Mouse (Mus musculus): ENCODE results near the gene Dhx15.
"Not testable (repeated sequence)": the region's sequence is repeated elsewhere in the genome, so short reads cannot be mapped to it uniquely, and the experiment has no call there.

Dhx15 gene

DNA sequence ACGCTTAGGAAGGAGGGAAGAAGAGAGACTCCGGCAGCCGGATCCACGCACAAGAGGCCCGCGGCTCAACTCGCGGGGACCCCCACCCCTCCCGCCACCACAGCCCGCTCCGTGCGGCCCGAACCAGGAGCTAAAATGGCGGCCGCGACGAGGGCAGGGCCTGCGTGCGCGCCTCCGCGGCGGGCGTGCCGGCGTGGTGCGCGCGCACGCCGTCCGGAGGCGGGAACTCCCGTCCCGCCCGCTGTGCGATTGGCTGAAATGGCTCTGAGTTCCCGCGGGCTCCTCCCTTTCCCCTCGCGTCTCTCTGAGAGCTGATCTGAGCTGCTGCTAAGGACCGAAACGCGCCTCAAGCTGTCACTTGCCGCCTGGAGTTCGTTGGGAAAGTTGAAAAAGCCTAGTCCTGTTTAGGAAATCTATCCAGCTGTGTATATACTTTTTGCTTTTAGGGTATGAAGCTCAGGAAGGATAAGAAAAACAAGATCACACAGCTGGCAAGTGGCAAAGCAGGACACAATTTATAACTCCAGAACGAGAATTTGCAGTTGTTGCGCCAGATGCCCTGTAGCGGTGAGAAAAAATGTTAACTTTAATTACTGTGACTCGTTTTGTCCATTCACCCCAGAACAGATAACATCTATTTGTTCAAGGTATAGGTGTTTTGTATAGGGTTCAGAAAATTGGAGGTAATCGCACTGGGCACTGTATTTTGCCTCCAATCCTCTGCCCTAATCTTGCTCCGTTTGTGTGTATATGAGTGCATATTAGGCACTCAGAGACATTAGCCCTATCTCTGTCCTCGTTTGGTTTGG lies at the start of gene Dhx15:
Dhx15 (minus strand) TSS at position 144 of the 809 bp plus-strand sequence.
- DNase-seq, result peak; percentile 95

- no peak for DNase-seq
These were observed 48.6 kb upstream of the Dhx15 start for GRCm38 (mm10) chr5:52238877-52239276.

DNA sequence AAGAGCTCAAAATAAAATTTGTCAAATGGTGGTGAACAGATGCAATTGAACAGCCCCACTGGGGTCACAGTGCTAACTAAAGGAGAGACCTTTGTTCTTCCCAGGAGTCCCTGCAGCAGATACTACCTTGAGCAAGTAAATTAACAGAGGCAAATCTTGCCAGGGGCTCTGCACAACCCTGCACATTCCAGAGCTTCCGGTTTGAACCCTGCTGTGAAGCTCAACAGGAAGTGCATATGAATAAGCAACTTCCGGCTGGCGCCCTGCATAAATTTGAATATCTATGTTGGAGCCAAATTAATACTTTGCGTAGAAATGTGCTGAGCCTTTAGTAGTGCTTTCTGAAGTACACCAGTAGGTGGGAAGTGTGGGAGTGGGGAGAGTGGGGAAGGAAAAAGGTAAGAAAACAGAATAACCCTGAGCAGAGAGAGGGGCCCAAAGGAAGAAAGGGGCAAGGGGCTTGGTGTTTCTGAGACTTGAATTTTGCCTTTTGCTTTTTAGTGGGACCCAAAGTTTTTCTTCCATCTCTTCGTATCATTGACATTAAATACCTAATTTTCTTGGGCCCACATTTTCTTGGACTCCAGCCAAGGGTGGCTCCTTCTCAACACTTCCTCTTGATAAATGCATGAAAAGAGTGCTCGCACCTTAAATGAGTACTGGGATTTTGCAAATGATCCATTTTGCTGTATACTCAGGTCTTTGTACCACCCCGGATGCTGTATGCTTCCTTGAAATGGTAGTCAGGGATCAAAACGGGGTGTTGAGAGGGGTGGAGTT lies 47.8 kb upstream of the Dhx15 start:
- no peak for DNase-seq

GRCm38 (mm10) chr5:52236585-52236984 lies 46.3 kb upstream of the Dhx15 start:
- not testable (repeated sequence) for DNase-seq

DNA sequence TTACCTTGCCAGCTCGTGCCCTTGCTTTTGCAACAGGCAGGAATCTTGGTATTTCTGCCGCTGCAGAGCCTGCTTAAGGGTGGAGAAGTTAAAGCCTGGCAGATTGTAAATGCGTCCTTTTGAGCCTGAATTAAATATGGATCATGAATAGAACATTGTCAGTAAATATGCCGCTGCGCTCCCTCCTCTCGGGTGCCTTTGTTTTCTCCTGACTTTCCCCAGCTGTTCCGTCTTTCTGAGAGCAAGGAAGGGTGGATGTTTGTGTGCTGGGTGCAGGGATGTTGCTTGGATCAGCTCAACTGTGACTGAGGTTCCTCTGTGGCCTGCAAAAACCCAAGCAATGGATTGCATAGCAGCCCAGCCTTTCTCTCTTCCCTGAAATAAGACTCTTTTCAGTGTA lies 44.3 kb upstream of the Dhx15 start:
- no peak for DNase-seq

GRCm38 (mm10) chr5:52233891-52234290 lies 43.6 kb upstream of the Dhx15 start:
- DNase-seq, result no peak

DNA sequence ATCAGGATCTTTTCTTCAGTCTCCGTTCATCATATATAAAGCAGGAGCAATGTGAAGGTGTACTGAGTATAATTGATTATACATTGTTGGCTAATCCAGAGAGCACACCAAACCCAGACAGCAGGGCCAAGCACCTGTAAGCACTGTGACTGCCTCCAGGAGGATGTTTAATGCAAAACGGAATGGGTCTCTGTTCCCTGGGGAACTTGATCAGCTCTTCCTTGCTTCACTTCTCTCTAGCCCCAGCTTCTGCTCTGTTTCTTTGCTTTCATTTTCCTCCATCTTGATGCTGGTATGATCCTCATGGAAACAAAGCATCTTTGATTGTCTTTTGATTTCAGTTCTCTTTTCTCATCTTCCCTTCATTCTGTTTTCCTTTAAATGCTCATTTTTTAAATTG lies 42.3 kb upstream of the Dhx15 start:
- DNase-seq, result no peak

- DNase-seq, result no peak
These were observed 41.9 kb upstream of the Dhx15 start for GRCm38 (mm10) chr5:52232199-52232598.

DNA sequence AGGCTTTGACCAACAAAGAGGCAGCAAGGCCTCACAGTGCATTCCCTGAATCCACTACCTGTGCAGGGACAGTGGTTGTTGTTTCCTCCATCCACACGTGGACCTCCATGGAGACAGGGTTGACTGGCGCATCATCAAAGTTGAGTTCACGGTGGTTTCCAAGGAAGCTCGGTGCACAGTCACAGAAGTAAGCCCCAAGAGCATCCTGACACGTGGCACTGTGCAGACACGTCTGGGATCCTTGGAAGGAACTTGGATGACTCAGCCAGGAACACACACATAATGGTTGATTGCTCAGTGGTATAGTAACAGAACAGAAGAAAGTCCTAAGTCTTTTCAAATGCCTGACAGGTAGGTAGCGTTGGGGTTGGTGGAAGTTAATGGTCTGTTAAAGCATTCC lies 40.2 kb upstream of the Dhx15 start:
- no peak for DNase-seq

DNA sequence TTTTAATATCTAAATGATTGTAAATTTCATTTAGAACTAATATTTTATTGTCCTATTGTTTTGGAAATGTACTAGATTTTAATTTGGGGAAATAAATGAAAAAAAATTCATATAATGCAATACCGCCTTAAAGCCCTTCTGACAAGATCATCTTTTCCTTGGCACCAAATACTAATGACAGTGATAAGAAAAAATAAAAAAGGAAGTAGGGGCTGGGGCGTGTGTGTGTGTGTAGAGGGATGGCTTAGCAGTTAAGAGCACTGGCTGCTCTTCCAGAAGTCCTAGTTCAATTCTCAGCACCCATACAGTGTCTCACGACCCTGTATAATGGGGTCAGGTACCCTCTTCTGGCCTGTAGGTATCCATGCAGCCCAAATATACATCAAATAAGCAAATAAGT lies 36.4 kb upstream of the Dhx15 start:
- no peak for DNase-seq

DNA sequence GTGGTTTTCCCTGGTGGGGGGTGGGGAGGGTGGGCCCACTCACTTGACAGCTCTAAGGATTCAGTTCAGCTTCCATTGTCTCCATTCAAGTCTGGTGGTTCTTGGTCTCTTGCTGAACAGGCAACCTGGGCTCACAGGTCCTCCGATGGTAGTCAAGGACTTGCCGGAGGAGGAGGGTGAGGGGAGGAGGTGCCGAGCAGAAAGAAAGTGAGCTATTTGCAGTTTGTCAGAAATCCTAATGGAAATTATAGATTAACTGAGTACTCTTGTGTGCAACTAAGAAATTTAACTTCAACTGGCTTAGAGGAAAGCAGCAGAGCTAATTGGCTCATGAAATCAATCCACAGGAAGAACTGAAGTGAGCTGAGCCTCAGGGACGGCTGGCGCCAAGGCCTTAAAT lies 31.3 kb upstream of the Dhx15 start:
- no peak for DNase-seq

- no peak for DNase-seq
These were observed 29.9 kb upstream of the Dhx15 start for GRCm38 (mm10) chr5:52220013-52220804.

DNA sequence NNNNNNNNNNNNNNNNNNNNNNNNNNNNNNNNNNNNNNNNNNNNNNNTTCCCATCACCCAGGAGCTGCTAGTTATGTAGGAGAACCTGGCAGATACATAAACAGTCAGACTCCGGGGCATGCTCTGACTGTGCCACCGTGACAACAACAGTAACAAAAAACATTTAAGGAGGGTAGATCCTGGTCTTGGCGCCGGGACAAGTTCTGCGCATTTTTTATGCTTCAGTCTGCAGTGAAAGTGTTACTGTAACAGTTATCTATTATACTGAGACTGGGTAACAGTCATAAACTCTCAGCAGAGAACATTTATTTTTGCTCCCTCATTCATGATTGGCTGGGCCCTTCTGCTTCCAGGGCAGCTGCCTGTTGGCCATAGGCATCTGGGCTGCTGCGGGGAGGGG lies 27.9 kb upstream of the Dhx15 start:
- no peak for DNase-seq

- DNase-seq, result no peak
These were observed 23.0 kb upstream of the Dhx15 start for GRCm38 (mm10) chr5:52213143-52213900.

DNA sequence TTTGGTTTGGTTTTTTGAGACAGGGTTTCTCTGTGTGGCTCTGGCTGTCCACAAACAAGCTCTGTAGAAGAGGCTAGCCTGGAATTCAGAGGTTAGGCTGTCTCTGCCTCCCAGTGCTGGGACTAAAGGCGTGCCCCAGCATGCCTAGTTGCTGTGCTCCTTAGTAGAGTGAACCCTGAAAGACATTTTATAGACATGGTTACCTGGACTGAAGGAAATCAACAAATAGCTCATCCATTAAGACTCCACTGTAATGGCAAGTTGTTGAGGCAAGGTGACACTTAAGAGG lies 810 bp upstream of the Dhx15 start:
- no peak for DNase-seq

DNA sequence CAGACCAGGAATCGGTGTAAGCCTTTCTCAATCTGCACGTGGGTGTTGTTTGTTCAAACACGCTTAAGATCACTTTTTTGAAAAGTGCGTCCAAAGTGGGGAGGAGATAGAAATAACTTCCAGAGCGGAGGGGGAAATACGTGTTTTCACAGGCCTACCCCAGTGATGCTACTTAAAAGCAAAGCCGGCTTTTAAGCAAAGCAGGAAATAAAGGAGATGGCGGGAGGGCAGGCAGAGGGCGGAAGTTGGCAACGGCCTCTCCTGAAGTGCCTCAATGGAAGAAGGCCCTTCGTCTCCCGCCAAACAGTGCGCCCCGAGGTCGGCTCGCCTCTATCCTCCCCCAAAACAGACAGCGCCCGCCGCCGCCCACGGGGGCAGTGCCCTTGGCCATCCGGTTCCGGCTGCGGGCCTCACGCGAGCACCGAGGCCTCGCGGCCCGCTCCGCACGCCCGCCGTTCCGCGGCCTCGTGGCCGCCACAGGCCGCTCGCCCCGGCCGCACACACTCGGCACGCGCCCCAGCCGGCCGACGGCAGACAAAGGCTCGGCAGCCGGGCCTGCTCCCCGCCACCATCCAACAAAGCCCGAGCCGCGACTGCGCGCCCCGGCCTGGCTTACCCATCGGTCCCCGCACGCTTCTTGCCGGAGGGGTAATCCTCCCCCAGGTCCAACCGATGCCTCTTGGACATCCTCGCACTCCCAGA lies 499 bp downstream of the Dhx15 start:
- DNase-seq, result peak; percentile 72

- no peak for DNase-seq
These were observed 2.1 kb downstream of the Dhx15 start for GRCm38 (mm10) chr5:52188206-52188605.

DNA sequence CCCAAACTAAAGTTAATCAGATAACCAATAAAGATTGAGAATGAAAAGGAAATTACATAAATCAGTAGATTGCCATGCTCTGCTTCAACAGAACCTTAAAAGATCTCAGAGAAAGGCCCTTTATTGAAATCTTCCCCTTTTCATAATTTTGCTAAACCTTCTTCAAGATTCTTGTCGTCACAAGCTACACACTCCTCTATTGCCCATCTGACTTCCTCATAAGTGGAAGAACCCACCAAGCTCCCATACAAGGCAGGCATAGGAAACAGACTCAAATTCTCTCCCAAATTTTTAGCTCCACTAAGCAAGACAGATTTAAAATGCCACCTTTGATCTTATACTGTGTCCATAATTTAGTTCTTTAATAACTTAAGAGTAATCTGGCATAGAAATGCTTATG lies 13.0 kb downstream of the Dhx15 start:
- no peak for DNase-seq

DNA sequence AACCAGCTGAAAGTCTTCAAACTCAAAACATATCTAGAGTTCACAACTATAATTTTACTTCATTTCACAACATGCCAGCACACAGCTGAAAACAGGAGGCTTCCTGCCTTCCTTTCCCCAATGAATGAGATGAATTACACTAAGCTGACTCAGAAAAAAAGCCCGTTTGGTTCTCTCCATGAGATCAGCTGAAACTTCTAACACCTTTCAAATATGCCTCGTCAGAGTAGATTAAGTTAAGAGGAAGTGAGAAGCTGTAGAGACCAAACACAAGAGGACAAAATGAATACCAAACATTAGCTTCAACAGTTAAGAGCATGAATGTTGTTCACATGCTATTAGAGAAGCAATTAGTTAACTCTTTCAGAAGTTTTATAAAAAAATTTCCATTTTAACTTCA lies 21.8 kb downstream of the Dhx15 start:
- no peak for DNase-seq

DNA sequence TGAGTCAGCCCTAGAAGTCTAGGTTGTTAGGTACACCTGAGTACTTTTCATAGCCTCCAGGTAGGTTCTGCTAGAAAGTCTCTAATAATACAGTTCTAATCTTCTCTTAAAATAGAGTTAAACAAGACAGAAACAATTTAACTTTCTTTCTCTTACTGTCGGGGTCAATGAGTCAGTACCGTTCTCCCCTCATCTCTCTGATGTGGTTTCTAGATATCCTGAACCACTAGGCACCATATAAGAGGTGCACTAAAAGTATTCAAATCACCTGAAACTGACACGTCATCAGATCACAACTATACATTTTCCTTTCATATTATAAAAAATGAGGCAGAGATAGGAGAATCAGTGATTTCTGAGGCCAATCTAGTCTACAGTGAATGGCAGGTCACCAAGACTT lies 41.2 kb downstream of the Dhx15 start:
- no peak for DNase-seq

- no peak for DNase-seq
These were observed 43.2 kb downstream of the Dhx15 start for GRCm38 (mm10) chr5:52147141-52147540.

DNA sequence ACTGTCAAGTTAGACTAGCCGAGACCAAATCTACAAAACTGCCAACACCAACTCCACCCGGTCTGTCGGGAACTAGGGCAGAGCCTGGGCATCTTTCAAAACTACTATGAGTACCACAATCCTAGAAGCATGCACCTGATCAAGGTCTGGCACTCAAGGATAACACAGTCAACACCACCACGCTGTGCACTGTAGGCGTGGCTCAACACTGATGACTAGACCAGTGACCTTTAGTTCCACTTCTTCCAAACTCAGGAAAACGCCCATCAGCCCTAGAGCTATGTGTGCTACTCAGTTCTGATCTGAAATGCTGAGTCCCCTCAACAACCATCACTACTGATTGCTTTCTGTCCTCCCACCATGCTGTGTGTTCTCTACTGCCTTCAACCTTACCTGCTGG lies 44.6 kb downstream of the Dhx15 start:
- DNase-seq, result no peak
